Mouse (Mus musculus): ENCODE measurements around the gene Vmn1r138. TPM values are rescaled to one million over a fixed set of nuclear protein-coding genes. Genes with fewer than 3 reads are reported as not detected.

Gene Vmn1r138
- polyA plus RNA-seq (2012; rRNA removed), result not detected in 2 replicates

GRCm38 (mm10) chr7:22028797-22029196 lies at the start of gene Vmn1r138:
TSS of gene Vmn1r138 (minus strand) at chr7:22028897.

GRCm38 (mm10) chr7:22068757-22069156 lies 40.1 kb upstream of the Vmn1r138 start, which contains the start of gene Vmn1r139:
TSS of gene Vmn1r139 (plus strand) at chr7:22069057.

GRCm38 (mm10) chr7:22056205-22056604 lies 27.5 kb upstream of the Vmn1r138 start, which contains the start of gene Gm6176:
TSS of gene Gm6176 (minus strand) at chr7:22056305.

GRCm38 (mm10) chr7:21994287-21994686 lies 34.4 kb downstream of the Vmn1r138 start, which contains the start of gene Vmn1r137:
TSS of gene Vmn1r137 (plus strand) at chr7:21994587.

Other genes starting within 250 kb of the Vmn1r138 start
- gene Gm4177, start 232.2 kb downstream of the Vmn1r138 start, polyA plus RNA-seq (2012; rRNA removed), result not detected in 2 replicates
- not detected in 2 replicates for gene Vmn1r135, start 196.5 kb downstream of the Vmn1r138 start, polyA plus RNA-seq (2012; rRNA removed)
- not detected in 2 replicates for gene Gm5725, start 184.6 kb downstream of the Vmn1r138 start, polyA plus RNA-seq (2012; rRNA removed)
- gene Gm5891, start 107.6 kb downstream of the Vmn1r138 start, polyA plus RNA-seq (2012; rRNA removed), result not detected in 2 replicates
- not detected in 2 replicates for gene Vmn1r137, start 34.3 kb downstream of the Vmn1r138 start, polyA plus RNA-seq (2012; rRNA removed)
- not detected in 2 replicates for gene Gm6176, start 27.4 kb upstream of the Vmn1r138 start, polyA plus RNA-seq (2012; rRNA removed)
- not detected in 2 replicates for gene Vmn1r139, start 40.2 kb upstream of the Vmn1r138 start, polyA plus RNA-seq (2012; rRNA removed)
- not detected in 2 replicates for gene Gm16451, start 89.3 kb upstream of the Vmn1r138 start, polyA plus RNA-seq (2012; rRNA removed)
- not detected in 2 replicates for gene Gm10666, start 105.8 kb upstream of the Vmn1r138 start, polyA plus RNA-seq (2012; rRNA removed)
- gene Vmn1r142, start 135.1 kb upstream of the Vmn1r138 start, polyA plus RNA-seq (2012; rRNA removed), result not detected in 2 replicates
- not detected in 2 replicates for gene Vmn1r143, start 160.5 kb upstream of the Vmn1r138 start, polyA plus RNA-seq (2012; rRNA removed)
- not detected in 2 replicates for gene Gm8653, start 172.4 kb upstream of the Vmn1r138 start, polyA plus RNA-seq (2012; rRNA removed)
- not detected in 2 replicates for gene Gm8453, start 200.6 kb upstream of the Vmn1r138 start, polyA plus RNA-seq (2012; rRNA removed)

Data from stomach, adult 2 months (tissue).